Comparison of ENCODE assay signal across 8 mouse cellular contexts in the genomic region with DNA sequence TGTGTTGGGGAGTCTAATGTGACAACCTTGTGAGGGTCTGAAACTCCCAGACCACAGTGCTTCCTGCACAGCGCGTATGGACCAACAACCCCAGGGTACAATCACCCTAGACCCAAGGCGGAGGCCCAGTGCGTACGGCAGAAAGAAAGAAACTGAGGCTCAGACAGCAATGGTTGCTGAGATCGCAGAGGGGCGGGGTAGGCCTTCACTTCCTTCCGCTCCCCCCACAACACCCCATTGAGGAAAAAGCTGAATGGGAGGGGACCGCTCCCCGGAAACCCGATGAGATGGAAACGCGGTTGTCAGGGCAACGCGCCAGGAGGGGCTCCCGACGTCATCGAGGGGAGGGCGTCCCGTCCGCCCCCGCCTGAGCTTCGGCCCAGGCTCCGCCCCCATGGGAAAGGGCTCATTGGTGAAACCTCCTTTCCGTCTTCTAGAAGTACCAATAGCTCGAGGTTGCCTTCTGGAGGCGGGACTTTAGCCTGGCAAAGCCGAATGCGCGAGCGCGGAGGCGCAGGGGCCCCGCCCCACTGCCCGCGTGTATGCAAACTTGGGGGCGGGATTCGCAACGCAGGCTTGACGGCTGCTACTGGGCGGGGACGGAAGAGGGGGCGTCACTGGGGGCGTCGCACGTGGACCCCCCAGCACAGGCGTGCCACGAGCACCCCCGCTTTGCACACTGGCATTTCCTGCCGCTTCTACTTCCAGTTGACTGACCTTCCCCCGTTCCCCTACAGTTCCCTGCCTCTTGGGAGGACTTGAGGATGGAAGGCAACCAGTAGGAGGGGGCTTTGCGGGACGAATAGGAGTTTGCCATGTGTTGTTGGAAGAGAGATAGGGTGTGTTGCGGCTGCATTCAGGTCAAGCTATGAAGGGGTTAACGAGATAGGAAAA. TPM values are rescaled to one million over a fixed set of nuclear protein-coding genes. Genes with fewer than 3 reads are reported as not detected.
DNase-seq lines count a peak whose midpoint lies in the region; ATAC-seq and TF ChIP-seq lines count a peak whose summit lies in the region.

No protein-coding gene starts in this region.

- intact Hi-C loops in heart, postnatal 10 days (cut with DNase I): no loop called here

- peak overlapping the region; percentile 75 for H3K4me2 ChIP-seq in forebrain, embryonic 12.5 days
- H3K4me2 ChIP-seq in neural tube, embryonic 15.5 days: peak overlapping the region; percentile 78

- peak overlapping the region; percentile 49 for H3K9ac ChIP-seq in forebrain, embryonic 12.5 days
- peak overlapping the region; percentile 52 for H3K9ac ChIP-seq in neural tube, embryonic 15.5 days (replicated peaks)

- TF ChIP-seq CTCF in E14TG2a.4 (conservative IDR thresholded peaks at IDR 0.05; ENCODE audit: low read length): no peak

- H3K27me3 ChIP-seq in E14TG2a.4 (ENCODE audit: insufficient read depth, low read length): no peaks in the 10 kb centered on the region
- H3K27me3 ChIP-seq in forebrain, embryonic 12.5 days: peaks cover 17% of the 10 kb centered on the region
- no peaks in the 10 kb centered on the region for H3K27me3 ChIP-seq in neural tube, embryonic 15.5 days (replicated peaks)

- under 1% methylated on average over 54 of the region's 55 CpGs for WGBS in forebrain, embryonic 12.5 days
- WGBS in neural tube, embryonic 15.5 days: under 1% methylated on average over 55 of the region's 55 CpGs

- ATAC-seq in forebrain, embryonic 12.5 days (ENCODE audit: low FRiP score): peak; percentile 86
- peak; percentile 89 for ATAC-seq in neural tube, embryonic 15.5 days (ENCODE audit: low FRiP score)

- no peaks in the 10 kb centered on the region for H3K9me3 ChIP-seq in E14TG2a.4 (ENCODE audit: low read length)
- H3K9me3 ChIP-seq in forebrain, embryonic 12.5 days: no peaks in the 10 kb centered on the region
- no peaks in the 10 kb centered on the region for H3K9me3 ChIP-seq in neural tube, embryonic 15.5 days (replicated peaks)

- H3K4me1 ChIP-seq in E14TG2a.4 (replicated peaks; ENCODE audit: low read depth, low read length): peaks cover 93% of the 10 kb centered on the region
- peaks cover 78% of the 10 kb centered on the region for H3K4me1 ChIP-seq in forebrain, embryonic 12.5 days
- H3K4me1 ChIP-seq in neural tube, embryonic 15.5 days: peaks cover 79% of the 10 kb centered on the region

- H3K4me3 ChIP-seq in E14TG2a.4 (replicated peaks; ENCODE audit: low read length): peak overlapping the region; percentile 81
- peak overlapping the region; percentile 46 for H3K4me3 ChIP-seq in forebrain, embryonic 12.5 days (replicated peaks)
- peak overlapping the region; percentile 44 for H3K4me3 ChIP-seq in neural tube, embryonic 15.5 days (replicated peaks)

- H3K36me3 ChIP-seq in E14TG2a.4 (ENCODE audit: insufficient read depth, low read length): peaks cover 29% of the 10 kb centered on the region
- peaks cover 31% of the 10 kb centered on the region for H3K36me3 ChIP-seq in forebrain, embryonic 12.5 days (replicated peaks)
- peaks cover 30% of the 10 kb centered on the region for H3K36me3 ChIP-seq in neural tube, embryonic 15.5 days

- peak; percentile 97 for DNase-seq in c-Kit-positive CD71-positive TER-119-positive erythroid progenitor cells, embryonic 14.5 days (ENCODE audit: low spot score)
- peak; percentile 99 for DNase-seq in heart, postnatal 10 days
- DNase-seq in layer of hippocampus, adult 11-12 months (ENCODE audit: low spot score): peak; percentile 99
- peak; percentile 99 to 100 for DNase-seq in lung, adult 18-20 months
- peak; percentile 97 for DNase-seq in testis, postnatal 14 days (ENCODE audit: low spot score)

- peak overlapping the region; percentile 90 for H3K27ac ChIP-seq in forebrain, embryonic 12.5 days
- peak overlapping the region; percentile 89 for H3K27ac ChIP-seq in neural tube, embryonic 15.5 days (replicated peaks)

RNA-seq across cellular contexts. Expression of gene Cirbp, which starts 6.0 kb away (rescaled TPM):
- 224 and 240 TPM in 2 replicates for polyA plus RNA-seq in forebrain, embryonic 12.5 days (2016; fragmentation: Nextera tagmentation; extraction: Ambion mirVana)
- total RNA-seq in heart, postnatal 10 days (2021): 100 to 1,000 TPM; 113 to 134 TPM
- 284 and 345 TPM in 2 replicates for polyA plus RNA-seq in neural tube, embryonic 15.5 days (2015; fragmentation: Nextera tagmentation; extraction: Ambion mirVana)

RNA-seq across cellular contexts. Expression of gene Midn, which starts 11.7 kb away (rescaled TPM):
- polyA plus RNA-seq in forebrain, embryonic 12.5 days (2016; fragmentation: Nextera tagmentation; extraction: Ambion mirVana): 45.0 and 50.3 TPM in 2 replicates
- total RNA-seq in heart, postnatal 10 days (2021): 100 to 1,000 TPM; 132 to 190 TPM
- 19.4 and 20.5 TPM in 2 replicates for polyA plus RNA-seq in neural tube, embryonic 15.5 days (2015; fragmentation: Nextera tagmentation; extraction: Ambion mirVana)

RNA-seq across cellular contexts. Expression of gene 1600002K03Rik, which starts 12.9 kb away (rescaled TPM):
- polyA plus RNA-seq in forebrain, embryonic 12.5 days (2016; fragmentation: Nextera tagmentation; extraction: Ambion mirVana): 11.1 and 11.6 TPM in 2 replicates
- total RNA-seq in heart, postnatal 10 days (2021): 1 to 10 TPM; 3.1 to 3.4 TPM
- polyA plus RNA-seq in neural tube, embryonic 15.5 days (2015; fragmentation: Nextera tagmentation; extraction: Ambion mirVana): 13.5 and 14.3 TPM in 2 replicates

RNA-seq across cellular contexts. Expression of gene Cbarp, which starts 19.2 kb away (rescaled TPM):
- 13.2 and 13.8 TPM in 2 replicates for polyA plus RNA-seq in forebrain, embryonic 12.5 days (2016; fragmentation: Nextera tagmentation; extraction: Ambion mirVana)
- 1 to 10 TPM; 3.2 to 4.1 TPM for total RNA-seq in heart, postnatal 10 days (2021)
- 91.9 and 93.0 TPM in 2 replicates for polyA plus RNA-seq in neural tube, embryonic 15.5 days (2015; fragmentation: Nextera tagmentation; extraction: Ambion mirVana)

RNA-seq across cellular contexts. Expression of gene Efna2, which starts 19.5 kb away (rescaled TPM):
- polyA plus RNA-seq in forebrain, embryonic 12.5 days (2016; fragmentation: Nextera tagmentation; extraction: Ambion mirVana): 36.4 and 48.9 TPM in 2 replicates
- total RNA-seq in heart, postnatal 10 days (2021): 1 to 10 TPM; 1.4 to 1.7 TPM
- 25.9 and 31.2 TPM in 2 replicates for polyA plus RNA-seq in neural tube, embryonic 15.5 days (2015; fragmentation: Nextera tagmentation; extraction: Ambion mirVana)

Comparison
In these comparisons a context has a peak if more than half of its experiments do, and no peak if none do; other contexts are left out.
1. Peak in every context shown above with its lines: DNase-seq, ATAC-seq, H3K4me3 ChIP-seq and H3K27ac ChIP-seq.